Mouse (Mus musculus) liver, adult 2 months (tissue): ENCODE results near the gene Efcab11. TPM values are rescaled to one million over a fixed set of nuclear protein-coding genes. Genes with fewer than 3 reads are reported as not detected.
"Not testable (repeated sequence)": the region's sequence is repeated elsewhere in the genome, so short reads cannot be mapped to it uniquely, and the experiment has no call there.

Experiments
- DNase-seq: peaks from one replicate; pipeline ENCODE4 v3.0.0-alpha.2; 2011; ENCODE audit warnings: low read depth, low spot score; ENCODE audit errors: extremely low read depth
- H3K27ac ChIP-seq: fragments of 200-500 bp; replicated peaks from 2 replicates; pipeline ENCODE4 v1.5.1; 2012; ENCODE audit warnings: low read depth, mild to moderate bottlenecking, control low read depth, inconsistent platforms, low read length; ENCODE audit not compliant: insufficient read depth
- H3K27me3 ChIP-seq: fragments of 200-500 bp; 2 replicates; pipeline ENCODE4 v1.6.1; 2012; ENCODE audit warnings: mild to moderate bottlenecking, moderate library complexity, low read length, inconsistent platforms; ENCODE audit not compliant: control insufficient read depth, insufficient read depth
- H3K36me3 ChIP-seq: fragments of 200-500 bp; 2 replicates; pipeline ENCODE4 v1.6.1; 2012; ENCODE audit warnings: low read length, inconsistent platforms; ENCODE audit not compliant: control insufficient read depth, insufficient read depth
- H3K4me1 ChIP-seq: fragments of 200-500 bp; 2 replicates; pipeline ENCODE4 v1.6.1; 2011; ENCODE audit warnings: low read length; ENCODE audit not compliant: control insufficient read depth, insufficient read depth
- H3K4me3 ChIP-seq: fragments of 200-500 bp; 2 replicates; pipeline ENCODE4 v1.5.1; 2011; ENCODE audit warnings: low read depth, mild to moderate bottlenecking, control low read depth, low read length, moderate library complexity; ENCODE audit not compliant: insufficient read depth
- H3K79me2 ChIP-seq: fragments of 200-500 bp; 2 replicates; pipeline ENCODE4 v1.6.1; 2012; ENCODE audit warnings: inconsistent platforms, mild to moderate bottlenecking, low read length, moderate library complexity; ENCODE audit not compliant: control insufficient read depth, insufficient read depth
- H3K9ac ChIP-seq: fragments of 200-500 bp; 2 replicates; pipeline ENCODE4 v1.6.1; 2012; ENCODE audit warnings: low read depth, mild to moderate bottlenecking, control low read depth, inconsistent platforms, low read length
- CTCF ChIP-seq: fragments of 200-500 bp; IDR thresholded peaks from 2 replicates; pipeline ENCODE4 v1.5.1; 2011; ENCODE audit warnings: low read depth, low read length, control low read depth
- POLR2A ChIP-seq: fragments of 200-500 bp; IDR thresholded peaks from 2 replicates; pipeline ENCODE4 v1.6.1; 2011; ENCODE audit warnings: low read length, control low read depth; ENCODE audit not compliant: insufficient read depth; ENCODE audit errors: extremely low read depth
- WGBS: fragments of 180-500 bp; shearing (Covaris S2); methylation state at CpG from one replicate; pipeline ENCODE4 v1.1.7; 2018; 5-methylcytosine and 5-hydroxymethylcytosine counted together
- polyA plus RNA-seq: library from polyadenylated mRNA; depleted of rRNA; stranded (reverse); fragments of >200 nt; gene quantifications from 2 replicates; pipeline ENCODE4 v1.2.3, GENCODE M21; 2012
- total RNA-seq: library from RNA; depleted of rRNA; stranded (reverse); fragments of >200 nt; gene quantifications from 2 replicates; pipeline ENCODE4 v1.2.3, GENCODE M21; 2014

The Efcab11 gene
- total and polyA plus RNA-seq, 2 experiments: 0.12 to 0.28 TPM

DNA sequence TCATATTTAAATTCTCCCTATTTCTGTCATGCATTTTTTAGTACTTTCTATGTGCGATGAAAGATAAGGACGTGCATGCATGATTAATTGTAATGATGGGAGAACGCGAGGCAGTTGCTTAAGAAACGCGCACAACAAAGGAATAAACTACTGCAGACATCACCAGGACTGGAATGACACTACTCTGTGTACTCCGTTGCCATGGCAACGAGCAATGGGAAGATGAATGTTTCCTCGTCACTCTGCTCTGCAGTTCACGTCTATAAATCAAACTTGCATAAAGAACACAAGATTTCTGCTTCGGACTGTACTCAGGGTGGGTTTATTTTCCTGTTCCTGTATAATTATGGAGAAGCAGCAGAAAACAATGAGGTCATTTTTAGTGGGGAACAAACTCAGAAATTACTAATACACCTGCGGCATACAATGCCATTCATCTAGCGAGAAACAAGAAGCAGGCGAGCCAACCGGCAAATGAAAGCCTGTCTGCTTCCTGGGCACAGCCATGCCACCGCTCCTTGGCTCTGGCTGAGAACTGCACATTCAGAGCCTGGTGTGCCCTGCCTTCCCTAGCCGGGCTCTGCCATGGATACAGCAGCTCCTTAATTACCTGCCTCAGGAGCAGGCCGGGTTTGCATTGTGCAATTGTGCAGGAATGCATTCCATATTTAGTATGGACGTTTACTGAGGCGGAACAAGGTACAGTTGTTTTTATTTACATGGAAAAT lies 47.7 kb downstream of the Efcab11 start:
- no peak overlapping the region for H3K9ac ChIP-seq
- no peak overlapping the region for H3K27ac ChIP-seq
- H3K79me2 ChIP-seq: no peaks in the 10 kb centered on the region
- no peaks in the 10 kb centered on the region for H3K4me1 ChIP-seq
- no peaks in the 10 kb centered on the region for H3K36me3 ChIP-seq
- no peak for DNase-seq
- TF ChIP-seq CTCF (no peak), POLR2A (no peak)
- H3K27me3 ChIP-seq: no peaks in the 10 kb centered on the region
- no peak overlapping the region for H3K4me3 ChIP-seq
- 87% methylated on average over 20 of the region's 20 CpGs for WGBS

GRCm38 (mm10) chr12:99833476-99833875 lies 50.8 kb downstream of the Efcab11 start:
- no peaks in the 10 kb centered on the region for H3K4me1 ChIP-seq
- no peak overlapping the region for H3K9ac ChIP-seq
- TF ChIP-seq POLR2A (no peak), CTCF (no peak)
- no peak overlapping the region for H3K4me3 ChIP-seq
- H3K27ac ChIP-seq: no peak overlapping the region
- no peak for DNase-seq
- 96% methylated on average over 1 of the region's 1 CpGs for WGBS
- no peaks in the 10 kb centered on the region for H3K27me3 ChIP-seq
- no peaks in the 10 kb centered on the region for H3K79me2 ChIP-seq
- no peaks in the 10 kb centered on the region for H3K36me3 ChIP-seq

DNA sequence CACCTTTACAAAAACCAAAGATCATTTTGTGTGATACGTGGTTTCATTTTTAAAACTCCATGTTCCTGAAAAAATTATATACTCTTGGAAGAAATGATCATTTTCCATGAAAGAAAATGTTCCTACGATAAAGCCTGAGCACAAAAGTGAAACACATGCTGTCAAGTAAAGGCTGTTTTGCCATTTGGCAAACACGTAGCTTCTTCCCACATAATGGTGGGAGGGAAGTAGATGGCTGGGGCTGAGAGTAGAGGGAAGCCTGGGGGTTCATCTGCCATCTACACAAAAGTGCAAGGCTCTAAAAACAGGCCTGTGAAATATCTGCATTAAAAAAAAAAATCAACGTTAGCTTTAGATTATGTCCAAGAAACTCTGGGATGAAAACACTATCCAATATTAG lies 61.6 kb downstream of the Efcab11 start:
- Histone ChIP-seq H3K27ac (no peak overlapping the region), H3K9ac (no peak overlapping the region), H3K27me3 (no peaks in the 10 kb centered on the region), H3K79me2 (no peaks in the 10 kb centered on the region), H3K4me3 (no peak overlapping the region), H3K4me1 (no peaks in the 10 kb centered on the region), H3K36me3 (no peaks in the 10 kb centered on the region)
- WGBS: 92% methylated on average over 4 of the region's 4 CpGs
- TF ChIP-seq CTCF: no peak
- TF ChIP-seq POLR2A: no peak
- no peak for DNase-seq

DNA sequence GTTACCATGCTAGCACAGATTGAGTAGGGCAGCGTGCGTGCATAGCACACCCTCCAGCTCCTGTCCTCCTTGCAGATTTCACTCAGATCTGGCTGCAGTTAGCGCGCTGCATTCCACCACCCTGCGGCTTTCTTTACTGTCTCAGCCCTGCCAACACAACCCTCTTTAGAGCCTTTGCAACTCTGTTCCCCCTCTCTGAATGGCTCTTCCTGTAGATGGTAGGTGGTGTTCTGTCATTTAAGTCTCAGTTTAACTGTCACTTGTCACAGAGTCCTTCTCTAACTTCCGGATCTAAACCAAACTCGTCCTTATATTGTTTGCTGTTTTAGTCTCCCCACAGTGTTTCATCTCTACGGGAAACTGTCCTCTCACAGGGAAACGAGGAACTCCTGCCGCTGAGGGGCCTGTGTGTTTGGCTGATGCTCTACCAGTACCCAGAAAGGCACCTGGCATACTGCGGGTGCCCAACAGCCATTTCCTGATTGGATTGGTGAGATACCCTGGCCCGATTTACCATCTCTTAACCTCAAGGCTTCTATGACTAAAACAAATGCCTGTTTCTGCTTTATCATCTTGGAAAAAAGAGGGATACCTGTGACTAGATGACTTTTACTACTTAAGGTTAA lies 62.8 kb downstream of the Efcab11 start:
- Histone ChIP-seq H3K4me1 (no peaks in the 10 kb centered on the region), H3K27ac (no peak overlapping the region), H3K27me3 (no peaks in the 10 kb centered on the region), H3K9ac (no peak overlapping the region), H3K4me3 (no peak overlapping the region), H3K79me2 (no peaks in the 10 kb centered on the region), H3K36me3 (no peaks in the 10 kb centered on the region)
- 88% methylated on average over 12 of the region's 12 CpGs for WGBS
- DNase-seq: no peak
- TF ChIP-seq CTCF: no peak

DNA sequence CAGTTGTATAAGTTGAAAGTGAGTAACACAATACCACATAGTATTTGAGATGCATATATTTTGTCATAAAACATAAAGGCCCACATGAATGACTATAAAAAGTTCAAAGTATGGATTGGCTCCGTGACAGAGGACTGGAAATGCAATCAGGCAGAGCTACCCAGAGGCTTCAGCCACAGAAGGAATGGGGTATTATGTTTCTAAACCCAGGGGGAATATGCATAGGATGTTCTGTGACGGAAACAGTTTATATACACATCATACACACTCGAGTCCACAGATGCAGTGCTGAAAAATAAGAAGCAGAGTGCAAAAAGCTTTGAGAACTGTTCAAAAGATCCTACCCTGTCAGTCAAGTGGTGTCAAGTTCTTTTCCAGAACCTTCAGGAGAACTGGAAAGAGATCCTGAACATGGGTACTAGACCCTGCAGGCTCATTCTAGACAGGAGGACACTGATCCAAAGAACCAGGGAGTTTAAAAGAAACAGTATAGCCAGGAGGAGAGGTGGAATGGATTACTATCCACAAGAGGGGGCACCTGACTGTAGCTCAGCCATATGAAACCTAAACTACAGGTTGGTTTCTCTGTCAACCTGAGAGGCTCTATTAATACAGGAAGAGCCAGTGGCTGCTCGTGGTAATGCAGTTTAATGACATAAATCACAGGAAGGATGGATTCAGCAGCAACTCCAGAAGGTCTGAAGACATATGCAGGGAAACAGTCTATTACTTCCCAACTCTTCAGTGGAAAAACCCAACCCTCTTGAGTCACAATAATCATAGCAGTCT lies 64.9 kb downstream of the Efcab11 start:
- H3K9ac ChIP-seq: no peak overlapping the region
- no peak overlapping the region for H3K4me3 ChIP-seq
- no peaks in the 10 kb centered on the region for H3K79me2 ChIP-seq
- DNase-seq: no peak
- no peaks in the 10 kb centered on the region for H3K36me3 ChIP-seq
- H3K27me3 ChIP-seq: no peaks in the 10 kb centered on the region
- H3K4me1 ChIP-seq: no peaks in the 10 kb centered on the region
- H3K27ac ChIP-seq: no peak overlapping the region
- TF ChIP-seq CTCF (no peak), POLR2A (no peak)
- WGBS: 75% methylated on average over 4 of the region's 4 CpGs

GRCm38 (mm10) chr12:99818006-99818405 lies 66.2 kb downstream of the Efcab11 start:
- not testable (repeated sequence) for H3K4me3 ChIP-seq, H3K27ac ChIP-seq, H3K36me3 ChIP-seq, DNase-seq, H3K4me1 ChIP-seq, H3K79me2 ChIP-seq, H3K9ac ChIP-seq, H3K27me3 ChIP-seq
- 97% methylated on average over 16 of the region's 16 CpGs for WGBS
